Mouse (Mus musculus) c-Kit-positive CD71-positive TER-119-positive erythroid progenitor cells, embryonic 14.5 days (primary cell): Measurements from ENCODE around the gene Klhl7.

ENCODE experiments used
- DNase-seq: peaks from one replicate; pipeline ENCODE4 v3.0.0-alpha.2; 2013; ENCODE audit warnings: low spot score

Gene Klhl7

DNA sequence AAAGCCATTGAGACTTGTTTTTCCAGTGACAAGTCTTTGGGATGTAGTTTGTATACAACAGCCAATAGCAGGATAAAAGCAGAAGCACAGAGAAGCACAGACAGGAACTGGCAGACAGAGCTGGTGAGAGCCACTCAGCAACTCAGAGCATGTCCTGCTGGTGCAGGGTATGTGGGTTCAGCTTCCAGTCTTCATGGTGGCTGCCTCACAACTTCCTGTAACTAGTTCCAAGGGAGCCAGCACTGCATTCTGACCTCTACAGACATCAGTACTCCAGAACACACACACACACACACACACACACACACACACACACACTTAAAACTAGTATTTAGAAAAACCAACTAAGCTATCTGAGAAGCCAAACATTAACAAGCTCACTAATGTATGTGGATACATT, 71.7 kb downstream of the Klhl7 start:
- DNase-seq: no peak

DNA sequence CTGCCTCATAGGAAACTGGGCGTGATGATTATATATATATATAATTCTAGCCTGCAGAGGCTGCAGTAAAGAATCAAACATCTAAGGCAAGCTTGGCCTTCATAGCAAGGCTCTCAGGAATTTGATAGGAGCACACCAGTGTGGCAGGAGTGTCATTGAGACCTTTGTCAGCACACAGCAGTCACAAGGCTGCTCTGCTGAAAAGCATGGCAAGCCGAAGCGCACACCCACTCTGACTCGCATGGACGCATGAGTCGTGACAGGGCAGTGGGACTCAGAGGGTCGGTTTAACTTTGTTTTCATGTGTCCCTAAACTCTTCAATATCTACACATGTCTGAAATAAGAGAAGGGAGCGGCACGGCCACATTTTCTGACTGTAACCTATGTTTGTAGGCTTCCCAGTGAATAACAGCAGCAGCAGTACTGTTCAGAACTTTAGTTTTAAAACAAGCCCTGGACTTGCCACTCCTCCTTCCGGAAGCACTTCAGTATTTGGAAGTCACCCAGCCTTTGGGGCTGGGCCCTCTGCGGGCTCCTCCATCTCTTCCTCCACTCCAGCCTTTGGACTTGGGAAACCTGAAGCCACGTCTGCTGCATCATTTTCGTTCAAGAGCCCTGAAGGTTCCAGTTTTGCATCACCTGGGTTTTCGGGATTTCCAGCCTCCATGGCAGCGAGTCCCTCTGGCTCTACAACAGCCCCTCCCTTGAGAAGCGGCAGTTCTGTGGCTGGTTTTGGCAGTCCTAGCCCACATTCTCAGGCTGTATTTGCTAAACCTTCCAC, 81.3 kb downstream of the Klhl7 start:
- no peak for DNase-seq

DNA sequence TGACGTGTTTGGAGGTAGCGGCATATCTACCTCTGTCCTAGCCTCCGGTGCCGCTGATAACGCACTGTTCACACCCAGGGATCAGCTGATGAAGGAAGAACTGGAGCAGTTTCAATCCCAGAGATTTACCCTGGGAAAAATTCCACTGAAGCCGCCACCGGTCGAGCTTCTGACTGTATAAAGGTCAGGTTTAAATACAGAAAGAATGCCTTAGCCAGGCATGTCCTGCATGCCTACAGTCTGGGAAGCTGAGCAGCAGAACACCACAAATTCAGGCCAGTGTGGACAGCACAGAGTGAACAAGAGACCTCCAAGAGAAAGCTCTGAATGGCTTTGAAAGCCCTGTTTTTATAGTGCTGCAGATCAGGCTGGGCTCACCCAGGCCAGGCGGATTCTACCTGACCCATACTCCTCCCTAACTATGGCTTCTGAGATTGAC, 81.9 kb downstream of the Klhl7 start:
- no peak for DNase-seq

DNA sequence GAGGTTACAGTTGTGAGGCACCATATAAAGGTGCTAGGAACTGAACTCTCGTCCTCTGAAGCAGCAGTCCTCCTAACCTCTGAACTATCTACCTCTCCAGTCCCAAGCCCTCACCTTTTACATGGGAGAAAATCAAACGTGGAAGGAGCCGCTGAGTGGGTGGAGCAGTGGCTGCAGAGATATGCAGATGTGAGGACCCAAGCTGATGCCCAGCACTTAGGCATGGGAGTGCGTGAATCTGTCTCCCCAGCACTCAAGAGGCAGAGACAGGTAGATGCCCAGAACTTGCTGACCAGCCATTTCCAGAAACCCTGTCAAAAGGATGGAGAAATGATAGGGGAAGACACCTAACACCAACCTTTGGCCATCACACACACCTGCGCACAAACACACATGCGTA, 82.7 kb downstream of the Klhl7 start:
- DNase-seq: no peak

DNA sequence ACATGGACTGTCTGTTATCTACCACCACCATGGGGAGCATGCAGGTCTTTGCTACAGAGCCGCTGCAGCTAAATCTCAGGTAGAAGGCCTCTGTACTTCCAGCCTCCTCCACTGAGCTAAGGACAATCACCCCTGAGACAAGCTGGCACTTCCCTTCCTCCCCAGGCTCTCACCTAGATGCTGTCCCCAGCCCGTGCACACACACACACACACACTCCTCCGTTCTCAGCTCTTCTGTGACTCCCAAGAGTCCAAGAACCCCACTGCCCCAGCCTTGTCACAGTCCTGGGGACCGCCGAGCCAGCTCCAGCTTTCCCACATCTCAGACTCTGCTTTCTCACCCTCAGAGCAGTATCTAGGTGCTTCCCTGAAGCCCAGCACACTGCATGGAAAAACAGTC, 83.6 kb downstream of the Klhl7 start:
- no peak for DNase-seq

DNA sequence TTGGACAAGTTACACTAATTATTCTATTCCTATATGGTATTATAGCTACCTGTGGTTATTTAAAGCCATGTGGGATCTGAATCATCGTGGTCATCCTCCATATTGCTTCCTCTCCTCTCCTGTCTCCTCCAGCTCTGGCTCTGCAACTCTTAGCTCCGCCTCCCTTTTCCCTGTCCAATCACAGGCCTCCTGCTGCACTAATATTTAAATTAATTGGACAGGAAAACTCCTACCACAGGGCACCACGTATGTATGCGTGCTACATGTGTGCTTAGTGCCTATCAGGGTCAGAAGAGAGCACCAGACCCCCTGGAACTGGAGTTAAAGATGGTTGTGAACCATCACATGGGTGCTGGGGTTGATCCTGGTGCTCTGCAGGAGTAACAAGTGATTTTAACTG, 88.1 kb downstream of the Klhl7 start:
- DNase-seq: no peak

DNA sequence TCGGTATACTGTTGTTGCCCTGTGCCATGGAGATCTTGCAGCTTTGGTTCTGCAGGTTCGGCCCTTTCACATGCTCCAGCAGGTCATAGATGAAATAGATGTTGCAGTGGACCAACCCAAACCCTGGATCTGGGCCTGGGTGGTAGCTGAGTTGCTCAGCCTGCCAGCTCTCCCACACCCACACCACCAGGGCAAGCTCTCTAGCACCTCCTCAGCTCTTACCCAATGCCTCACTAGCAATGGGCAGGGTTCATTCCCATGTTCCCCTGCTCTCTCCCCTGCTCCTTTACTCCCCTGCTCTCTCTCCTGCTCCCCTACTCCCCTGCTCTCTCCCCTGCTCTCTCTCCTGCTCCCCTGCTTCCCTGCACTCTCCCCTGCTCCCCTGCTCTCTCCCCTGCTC, 91.4 kb downstream of the Klhl7 start:
- DNase-seq: no peak

DNA sequence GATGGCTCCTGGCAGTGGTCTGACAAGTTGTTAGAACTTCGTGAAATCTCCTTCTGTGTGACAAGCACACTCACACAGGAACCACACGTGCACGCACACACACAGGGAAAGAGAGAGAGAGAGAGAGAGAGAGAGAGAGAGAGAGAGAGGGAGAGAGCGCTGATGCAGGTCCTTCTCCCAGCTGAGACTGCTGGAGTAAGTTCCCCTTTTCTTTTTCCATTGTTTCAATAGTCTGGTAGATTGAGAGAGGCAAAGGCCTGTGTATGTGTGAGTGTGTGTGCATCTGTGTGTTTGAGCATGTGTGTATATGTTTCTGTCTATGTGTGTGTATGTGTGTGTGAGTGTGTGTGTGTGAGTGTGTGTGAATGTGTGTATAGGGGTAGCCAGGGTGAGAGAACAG, 100.6 kb downstream of the Klhl7 start:
- no peak for DNase-seq

DNA sequence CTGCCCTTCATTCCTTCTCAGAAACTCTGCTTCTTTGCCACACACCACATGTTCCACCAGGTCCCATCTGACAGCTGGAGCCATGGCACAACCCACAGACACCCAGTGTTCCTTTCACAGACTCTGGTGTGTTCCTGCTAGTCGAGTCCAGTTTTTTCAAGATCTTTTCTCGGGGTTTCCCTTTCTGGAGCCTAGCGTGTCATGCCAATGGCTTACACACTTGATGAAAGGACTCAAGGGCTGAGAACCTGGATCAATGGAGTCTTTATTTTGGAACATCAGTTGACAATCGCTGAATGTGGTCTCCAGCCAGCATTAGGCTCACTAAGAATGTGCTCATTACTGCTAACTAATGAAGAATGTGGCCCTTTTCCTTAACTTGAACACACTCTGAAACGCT, 102.1 kb downstream of the Klhl7 start:
- DNase-seq: no peak

DNA sequence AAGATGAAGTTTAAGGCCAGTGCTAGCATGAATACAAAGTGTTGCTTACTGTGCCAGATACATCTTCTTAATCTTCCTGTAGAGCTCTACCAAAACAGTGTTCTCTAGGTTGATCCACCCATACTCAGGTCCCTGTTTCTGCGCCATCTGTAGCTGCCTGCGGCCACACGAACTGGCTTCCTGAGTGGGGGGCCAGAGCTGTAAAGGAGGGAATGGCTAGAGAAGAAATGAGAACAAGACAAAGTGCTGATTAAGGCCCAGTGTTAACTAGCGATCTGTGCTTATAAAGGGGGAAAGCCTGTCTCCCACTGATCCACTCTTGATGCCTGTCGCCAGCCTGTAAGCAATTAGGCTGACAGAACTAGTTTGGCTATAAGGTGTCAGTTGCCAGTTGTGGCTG, 102.9 kb downstream of the Klhl7 start:
- no peak for DNase-seq

DNA sequence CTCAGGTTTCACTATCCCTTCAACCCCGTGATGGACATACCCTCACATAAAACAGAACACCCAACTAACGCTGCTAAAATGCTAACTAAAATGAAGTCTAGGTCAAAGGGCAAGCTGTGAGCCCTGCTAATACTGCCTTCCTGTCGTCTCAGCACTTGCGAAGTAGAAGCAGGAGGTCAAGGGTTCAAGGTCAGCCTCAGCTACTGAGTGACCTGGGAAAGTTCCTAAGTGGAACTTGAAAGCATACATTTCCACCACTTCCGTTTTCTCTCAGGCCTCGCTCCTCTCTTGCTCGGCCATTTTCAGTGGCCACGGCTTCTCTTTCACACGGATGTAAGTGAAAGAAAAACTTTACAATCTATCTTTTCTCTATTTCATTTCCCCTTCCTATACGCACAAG, 107.6 kb downstream of the Klhl7 start:
- DNase-seq: no peak

DNA sequence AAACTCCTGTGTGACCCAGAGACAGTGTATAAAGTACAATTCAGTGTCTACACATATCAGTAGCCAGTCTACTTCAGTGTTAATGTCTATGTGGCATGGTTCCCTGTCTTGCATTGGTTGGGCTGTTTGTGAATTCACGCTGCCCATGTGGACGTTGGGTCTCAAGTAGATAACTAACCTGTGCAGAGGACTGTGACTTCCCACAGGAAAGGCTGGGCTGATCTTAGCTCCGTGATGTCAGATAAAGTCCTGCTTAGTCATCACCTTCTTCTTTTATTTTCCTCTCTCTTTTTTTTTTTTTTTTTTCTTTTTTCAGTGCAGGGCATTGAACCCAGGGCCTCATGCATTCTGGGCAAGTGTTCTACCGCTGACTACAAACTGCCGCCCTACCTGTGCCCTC, 108.1 kb downstream of the Klhl7 start:
- no peak for DNase-seq
